Mouse (Mus musculus) heart, postnatal 0 days (tissue): Measurements from ENCODE around the gene Eef1akmt2.

Experiments
- CTCF ChIP-seq: IDR thresholded peaks from 2 replicates; pipeline ENCODE4 v1.5.1; 2016; ENCODE audit warnings: antibody characterized with exemption, control low read depth, low read depth
- EP300 ChIP-seq: IDR thresholded peaks from 2 replicates; pipeline ENCODE4 v1.6.1; 2016; ENCODE audit warnings: antibody characterized with exemption, low read depth

DNA sequence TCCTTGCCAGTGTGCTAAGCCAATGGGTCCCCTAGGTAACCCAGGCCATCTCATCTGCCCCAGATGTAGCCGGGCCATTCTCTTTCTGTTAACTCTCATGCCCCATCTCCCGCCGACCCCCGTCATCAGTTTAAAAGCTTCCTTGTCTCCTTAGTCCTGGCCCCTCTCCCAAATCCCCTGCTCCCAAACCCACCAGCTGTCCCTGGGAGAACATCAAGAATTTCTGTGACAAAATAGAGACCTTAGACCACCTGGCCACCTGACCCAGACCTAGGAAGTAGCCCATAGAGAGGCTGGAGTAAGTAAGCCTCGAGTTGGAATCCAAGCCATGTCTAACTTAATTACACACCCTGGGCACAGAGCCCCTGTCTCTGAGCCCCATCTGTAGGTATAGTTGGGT lies 37.7 kb upstream of the Eef1akmt2 start:
- no peak for TF ChIP-seq CTCF
- TF ChIP-seq EP300 = no peak
